Mouse (Mus musculus) embryonic stem cell, embryonic (primary cell): ENCODE measurements at regions not wholly inside any gene's neighbourhood (a gene's known extent, or its start where the extent isn't known, plus 50 kb on each side); places are given as distances from the start of the nearest gene placed in this dataset.

Source experiments
- CTCF ChIA-PET, 4 experiments: fragments of 300-600 bp in 2 of 4; fragments of 350-600 bp in 2 of 4; sonication (Branson Sonifier 250); formaldehyde crosslinking; loops; one replicate each; lab custom pipeline; 2022; ENCODE audit warnings: inconsistent platforms in 2 of 4; lab: Charles Lee
- POLR2A ChIA-PET, 4 experiments: fragments of 300-600 bp in 2 of 4; fragments of 350-600 bp in 2 of 4; sonication (Branson Sonifier 250); formaldehyde crosslinking; loops; one replicate each; lab custom pipeline; 2022; ENCODE audit warnings: antibody characterized with exemption in 4 of 4, inconsistent platforms in 1 of 4; lab: Charles Lee

DNA sequence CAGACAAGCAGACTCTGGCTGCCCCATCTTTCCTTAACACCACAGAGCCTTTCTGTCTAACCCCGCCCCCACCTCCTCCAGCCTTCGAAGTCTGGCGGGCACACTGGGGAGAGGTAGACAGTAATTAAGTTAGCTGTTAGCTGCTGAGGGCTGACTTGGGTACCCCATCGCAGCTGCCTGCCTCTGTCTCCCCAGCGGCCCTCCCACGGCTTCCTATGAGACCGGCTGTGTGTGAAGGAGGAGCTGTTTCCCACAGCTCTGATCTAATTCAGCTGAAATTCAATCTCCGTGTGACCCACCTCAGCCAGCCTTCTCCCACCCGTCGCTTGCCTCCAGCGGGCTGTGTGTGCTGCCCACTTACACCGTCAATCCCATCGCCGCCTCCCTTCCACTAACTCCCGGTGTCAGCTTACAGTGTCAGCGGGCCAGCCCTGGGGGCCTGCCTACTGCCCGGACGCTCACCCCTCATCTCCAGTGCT is 892.5 kb downstream of the Zfp704 start:
- CTCF ChIA-PET, result interaction anchor here in 3 of 4 experiments (0.6 to 0.9 kb wide), 5 partner anchors 21 to 199 kb away, joined by 3 to 6 read pairs (median 3); no protein-coding TSS in a partner anchor
- POLR2A ChIA-PET, result interaction anchor here in 3 of 4 experiments (1.0 to 1.8 kb wide), 7 partner anchors 11 to 346 kb away, joined by 3 to 7 read pairs (median 3); no protein-coding TSS in a partner anchor
